Mouse (Mus musculus) kidney, embryonic 15.5 days (tissue): Measurements from ENCODE around the gene Gmpr2. TPM values are rescaled to one million over a fixed set of nuclear protein-coding genes. Genes with fewer than 3 reads are reported as not detected.

Experiments used
- ATAC-seq: fragments of 200-750 bp; cut with Nextera tagmentation; replicated peaks from 2 replicates; pipeline ENCODE4 v1.8.0; 2017; ENCODE audit warnings: moderate TSS enrichment; ENCODE audit not compliant: low FRiP score
- H3K27ac ChIP-seq: fragments of 300-500 bp; sonication (generic); 2 replicates; pipeline ENCODE4 v1.5.1; 2015; ENCODE audit warnings: mild to moderate bottlenecking, inconsistent platforms
- H3K27me3 ChIP-seq: fragments of 300-500 bp; sonication (generic); 2 replicates; pipeline ENCODE4 v1.6.1; 2015; ENCODE audit warnings: inconsistent platforms
- H3K36me3 ChIP-seq: fragments of 300-500 bp; sonication (generic); 2 replicates; pipeline ENCODE4 v1.6.1; 2015; ENCODE audit warnings: inconsistent platforms
- H3K4me1 ChIP-seq: fragments of 300-500 bp; sonication (generic); 2 replicates; pipeline ENCODE4 v1.6.1; 2015; ENCODE audit warnings: inconsistent platforms
- H3K4me2 ChIP-seq: fragments of 300-500 bp; sonication (generic); 2 replicates; pipeline ENCODE4 v1.6.1; 2015; ENCODE audit warnings: moderate library complexity, mild to moderate bottlenecking, inconsistent platforms
- H3K4me3 ChIP-seq: fragments of 300-500 bp; sonication (generic); replicated peaks from 2 replicates; pipeline ENCODE4 v1.5.1; 2015; ENCODE audit warnings: mild to moderate bottlenecking, inconsistent platforms
- H3K9ac ChIP-seq: fragments of 300-500 bp; sonication (generic); 2 replicates; pipeline ENCODE4 v1.6.1; 2015; ENCODE audit warnings: mild to moderate bottlenecking, inconsistent platforms
- H3K9me3 ChIP-seq: fragments of 300-500 bp; sonication (generic); replicated peaks from 2 replicates; pipeline ENCODE4 v1.6.1; 2016; ENCODE audit warnings: inconsistent platforms
- WGBS: fragments of 180-500 bp; shearing (Covaris S2); methylation state at CpG from one replicate; pipeline ENCODE4 v1.1.7; 2015; ENCODE audit warnings: mixed read lengths; 5-methylcytosine and 5-hydroxymethylcytosine counted together
- polyA plus RNA-seq: library from polyadenylated mRNA; unstranded; fragments of >200 nt; fragmentation: Nextera tagmentation; extraction: Ambion mirVana; gene quantifications from 2 replicates; pipeline ENCODE4 v1.2.1, GENCODE M21; 2015

The Gmpr2 gene
- 68.2 and 72.6 TPM in 2 replicates for polyA plus RNA-seq

DNA sequence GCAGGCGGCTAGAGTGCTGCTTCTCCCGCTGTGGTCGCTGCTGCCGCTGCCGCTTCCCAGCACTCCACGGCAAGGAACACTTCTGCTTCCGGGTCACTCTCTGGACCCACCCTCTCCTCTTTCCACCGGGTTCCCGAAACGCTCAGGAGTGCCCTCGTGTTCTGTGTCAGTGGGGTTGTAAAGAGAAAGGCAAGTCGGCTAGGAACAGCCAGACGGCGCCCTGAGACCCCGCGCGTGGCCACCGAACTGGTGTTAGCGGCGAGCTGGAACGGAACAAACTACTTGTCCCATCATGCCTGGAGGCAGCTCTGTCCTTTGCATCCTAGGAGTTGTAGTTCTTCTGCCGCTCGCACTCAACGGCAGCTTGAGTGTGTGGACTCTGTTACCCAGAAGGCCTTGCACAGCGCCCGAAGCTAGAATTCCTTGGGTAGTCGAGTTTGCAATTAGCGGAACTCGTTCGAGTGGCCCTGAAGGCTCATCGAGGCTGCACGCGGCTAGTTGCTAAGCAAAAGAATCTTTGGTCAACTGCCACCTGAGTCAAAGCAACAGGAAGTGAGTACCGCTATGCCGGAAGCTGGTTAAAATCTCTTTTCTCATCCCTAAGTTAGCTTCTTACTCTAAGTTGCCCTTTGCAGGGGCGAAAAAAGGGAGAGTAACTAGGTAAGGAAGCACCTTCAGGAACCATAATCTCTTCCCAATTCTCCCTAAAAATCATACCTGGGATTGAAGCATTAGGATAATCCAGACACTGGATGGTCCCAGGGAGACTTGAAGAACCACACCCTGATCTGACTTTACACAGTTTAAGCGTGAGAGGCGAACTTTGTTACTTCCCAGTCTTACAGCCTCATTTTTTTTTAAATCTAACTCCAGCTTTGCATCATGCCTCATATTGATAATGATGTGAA, at the start of gene Gmpr2, which contains the start of gene Nedd8:
Gene Gmpr2 (plus strand): TSS at position 109 of the 908 bp plus-strand sequence.
Gene Nedd8 (minus strand): TSS at position 292 of the 908 bp plus-strand sequence.
- peak within 1 kb of the TSS; percentile 79 for H3K4me2 ChIP-seq
- H3K4me3 ChIP-seq, result peak within 1 kb of the TSS; percentile 76
- under 1% methylated on average over 38 of the region's 38 CpGs for WGBS
- H3K9me3 ChIP-seq, result no peaks in the 10 kb centered on the region
- peaks cover 21% of the 10 kb centered on the region for H3K4me1 ChIP-seq
- peaks cover 37% of the 10 kb centered on the region for H3K36me3 ChIP-seq
- ATAC-seq, result peak; percentile 96
- no peaks in the 10 kb centered on the region for H3K27me3 ChIP-seq
- peak within 1 kb of the TSS; percentile 90 for H3K27ac ChIP-seq
- H3K9ac ChIP-seq, result peak within 1 kb of the TSS; percentile 88

DNA sequence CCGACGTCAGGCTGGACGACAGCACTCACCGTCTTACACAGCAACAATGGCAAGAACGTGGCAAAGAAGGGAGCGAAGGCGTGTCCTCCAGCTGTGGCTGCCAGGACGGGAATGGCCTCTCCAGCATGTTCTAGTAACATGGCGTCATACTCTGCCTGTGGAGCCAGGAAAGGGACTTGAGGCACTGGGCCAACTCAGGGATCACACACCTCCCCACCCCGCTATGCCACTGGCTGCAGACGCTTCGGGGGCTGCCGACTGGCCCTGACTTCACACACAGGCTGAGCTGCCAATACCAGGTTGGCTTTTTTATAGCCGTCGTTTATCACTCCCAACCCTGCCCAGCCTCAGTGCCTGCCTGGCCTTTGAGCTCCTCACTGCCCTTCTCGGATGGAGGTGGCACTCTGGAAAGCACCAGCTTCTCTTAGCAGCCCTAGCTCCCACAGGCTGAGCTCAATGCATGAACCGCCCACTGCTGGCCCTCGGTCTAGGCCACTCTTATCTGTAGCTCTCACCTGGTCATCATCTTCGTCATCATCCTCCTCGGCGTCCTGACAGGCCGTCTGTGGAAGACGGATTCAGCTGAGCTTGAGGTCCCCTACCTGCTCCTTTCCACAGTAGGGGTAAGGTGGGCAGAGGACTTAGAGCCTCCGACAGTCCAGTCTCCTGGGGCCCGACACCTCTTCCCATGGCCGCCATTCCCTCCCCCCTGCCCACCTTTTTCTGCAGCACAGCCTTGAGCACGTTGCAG, 43.5 kb upstream of the Gmpr2 start:
- no peak overlapping the region for H3K4me3 ChIP-seq
- H3K36me3 ChIP-seq, result peaks cover 100% of the 10 kb centered on the region
- no peak overlapping the region for H3K27ac ChIP-seq
- no peak for ATAC-seq
- no peaks in the 10 kb centered on the region for H3K9me3 ChIP-seq
- H3K4me2 ChIP-seq, result no peak overlapping the region
- no peaks in the 10 kb centered on the region for H3K4me1 ChIP-seq
- no peaks in the 10 kb centered on the region for H3K27me3 ChIP-seq
- WGBS, result 76% methylated on average over 27 of the region's 27 CpGs
- no peak overlapping the region for H3K9ac ChIP-seq

DNA sequence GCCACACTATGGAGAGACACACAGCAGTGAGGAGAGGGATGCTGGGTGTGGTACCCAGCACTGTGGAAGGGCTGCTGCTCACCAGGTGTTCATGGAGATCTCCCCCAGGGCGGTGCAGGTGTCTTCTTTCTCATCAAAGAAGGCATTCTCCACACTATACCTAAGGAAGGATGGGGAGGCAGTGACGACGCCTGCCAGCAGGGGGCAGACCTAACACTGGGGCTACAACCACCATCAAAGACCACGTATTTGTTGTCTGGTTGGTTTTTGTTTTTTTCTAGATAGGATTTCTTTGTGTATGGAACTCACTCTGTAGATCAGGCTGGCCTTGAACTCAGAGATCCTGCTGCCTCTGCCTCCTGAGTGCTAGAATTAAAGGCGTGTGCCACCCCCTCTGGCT, 42.4 kb upstream of the Gmpr2 start:
- 60% methylated on average over 5 of the region's 5 CpGs for WGBS

DNA sequence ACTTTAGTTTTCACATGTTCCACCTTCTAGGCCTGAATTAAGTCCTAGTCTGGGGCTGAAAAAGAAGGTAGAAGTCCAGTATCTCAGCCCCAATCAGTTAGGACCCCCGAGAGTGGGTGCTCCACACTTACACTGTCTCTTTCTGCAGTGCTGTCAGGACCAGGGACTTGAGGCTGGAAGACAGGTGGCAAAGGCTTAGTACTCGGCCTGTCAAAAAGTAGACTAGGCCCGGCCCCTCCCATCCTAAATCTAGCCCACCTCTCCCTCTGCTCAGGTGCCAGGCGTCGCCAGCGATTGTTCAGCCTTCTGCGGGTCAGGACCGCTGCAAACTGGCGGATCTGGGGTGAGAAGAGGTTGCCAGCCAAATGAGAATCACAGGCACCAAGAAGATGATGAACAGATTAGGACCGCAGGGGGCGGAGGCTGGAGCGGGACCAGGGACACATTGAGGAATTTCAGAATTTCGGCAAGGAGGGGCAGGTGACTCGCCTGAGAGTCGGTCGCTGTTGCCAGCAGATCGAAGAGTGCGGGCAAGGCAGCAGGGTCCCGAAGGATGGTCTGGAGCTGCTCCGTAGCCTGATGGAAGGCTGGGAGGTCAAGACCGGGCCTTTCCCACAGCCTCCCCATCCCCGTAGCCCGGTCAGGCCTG, 36.7 kb upstream of the Gmpr2 start:
- H3K4me1 ChIP-seq, result peaks cover 18% of the 10 kb centered on the region
- peak overlapping the region; percentile 54 for H3K27ac ChIP-seq
- peaks cover 83% of the 10 kb centered on the region for H3K36me3 ChIP-seq
- ATAC-seq, result peak; percentile 68
- H3K9me3 ChIP-seq, result no peaks in the 10 kb centered on the region
- H3K4me2 ChIP-seq, result peak overlapping the region; percentile 80
- no peaks in the 10 kb centered on the region for H3K27me3 ChIP-seq
- H3K4me3 ChIP-seq, result peak overlapping the region; percentile 62
- peak overlapping the region; percentile 59 for H3K9ac ChIP-seq
- WGBS, result 5% methylated on average over 23 of the region's 23 CpGs

More for the DNA sequence above, 42.4 kb upstream of the Gmpr2 start:
- Histone ChIP-seq H3K27me3 (no peaks in the 10 kb centered on the region), H3K27ac (no peak overlapping the region), H3K9ac (no peak overlapping the region), H3K4me3 (no peak overlapping the region), H3K4me2 (no peak overlapping the region), H3K36me3 (peaks cover 99% of the 10 kb centered on the region), H3K4me1 (peaks cover 4% of the 10 kb centered on the region), H3K9me3 (no peaks in the 10 kb centered on the region)
- ATAC-seq, result no peak

DNA sequence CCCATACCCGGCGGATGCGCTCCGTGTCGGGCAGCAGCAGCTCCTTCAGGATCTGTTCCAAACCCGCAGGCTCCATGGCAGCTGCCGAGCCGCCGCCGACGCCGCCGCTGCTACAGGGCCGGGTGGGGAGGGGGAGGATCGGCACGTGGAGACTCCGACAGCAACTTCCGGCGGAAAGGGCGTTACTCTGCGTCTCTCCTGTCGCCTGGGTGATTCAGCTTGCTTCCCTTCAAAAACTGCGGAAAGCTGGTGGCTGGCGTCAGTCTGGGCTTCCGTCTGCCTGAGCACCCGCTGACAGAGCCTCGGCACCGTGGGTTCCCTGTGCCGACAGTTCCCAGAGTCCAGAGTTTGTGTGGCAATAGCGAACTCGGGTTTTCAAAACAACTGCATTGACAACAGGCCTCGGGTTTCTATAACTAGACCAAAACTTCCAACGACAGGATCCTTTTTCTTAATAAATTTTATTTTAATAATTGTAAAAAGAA, 36.2 kb upstream of the Gmpr2 start, which contains the start of gene Ipo4:
Gene Ipo4 (minus strand): TSS at position 435 of the 485 bp plus-strand sequence.
- ATAC-seq, result peak; percentile 89
- Histone ChIP-seq H3K27ac (peak within 1 kb of the TSS; percentile 54), H3K36me3 (peaks cover 83% of the 10 kb centered on the region), H3K9me3 (no peaks in the 10 kb centered on the region), H3K27me3 (no peaks in the 10 kb centered on the region), H3K4me1 (peaks cover 18% of the 10 kb centered on the region), H3K4me3 (peak within 1 kb of the TSS; percentile 62), H3K4me2 (peak within 1 kb of the TSS; percentile 80), H3K9ac (peak within 1 kb of the TSS; percentile 59)
- 2% methylated on average over 33 of the region's 33 CpGs for WGBS

DNA sequence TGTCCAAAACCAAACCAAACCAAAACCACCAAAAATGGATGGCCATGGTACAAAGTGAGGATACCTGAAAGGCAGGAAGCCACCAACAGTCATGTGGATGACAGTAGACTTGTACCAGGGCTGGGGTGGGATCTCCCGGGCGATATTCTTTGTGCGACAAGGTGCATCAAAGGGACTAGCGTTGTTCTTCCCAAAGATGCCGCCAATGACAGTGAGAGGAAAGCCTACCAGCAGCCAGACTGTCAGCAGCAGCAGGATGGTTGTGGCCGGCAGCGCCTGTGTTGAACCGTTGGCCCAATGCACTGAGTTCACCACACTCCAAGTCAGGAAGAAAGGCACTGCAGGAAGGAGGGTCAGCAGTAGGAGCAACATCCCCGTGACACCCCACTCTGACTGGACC, 33.9 kb upstream of the Gmpr2 start, which contains the start of gene Gm49378:
Gene Gm49378 (minus strand): TSS at position 101 of the 400 bp plus-strand sequence.
- 93% methylated on average over 9 of the region's 9 CpGs for WGBS
- H3K27me3 ChIP-seq, result no peaks in the 10 kb centered on the region

GRCm38 (mm10) chr14:55640816-55641215, 30.9 kb upstream of the Gmpr2 start:
- Histone ChIP-seq H3K36me3 (peaks cover 60% of the 10 kb centered on the region), H3K9ac (no peak overlapping the region), H3K4me3 (no peak overlapping the region), H3K9me3 (no peaks in the 10 kb centered on the region), H3K27me3 (no peaks in the 10 kb centered on the region), H3K27ac (no peak overlapping the region), H3K4me2 (no peak overlapping the region), H3K4me1 (peaks cover 29% of the 10 kb centered on the region)
- WGBS, result 95% methylated on average over 14 of the region's 14 CpGs
- no peak for ATAC-seq

More for the DNA sequence above, 33.9 kb upstream of the Gmpr2 start, which contains the start of gene Gm49378:
- peaks cover 28% of the 10 kb centered on the region for H3K4me1 ChIP-seq
- H3K27ac ChIP-seq, result no peak within 1 kb of the TSS
- no peaks in the 10 kb centered on the region for H3K9me3 ChIP-seq
- no peak within 1 kb of the TSS for H3K4me3 ChIP-seq
- no peak within 1 kb of the TSS for H3K9ac ChIP-seq
- peaks cover 74% of the 10 kb centered on the region for H3K36me3 ChIP-seq
- H3K4me2 ChIP-seq, result no peak within 1 kb of the TSS
- no peak for ATAC-seq

- Histone ChIP-seq H3K27me3 (no peaks in the 10 kb centered on the region), H3K9me3 (no peaks in the 10 kb centered on the region), H3K36me3 (peaks cover 58% of the 10 kb centered on the region), H3K27ac (no peak overlapping the region), H3K4me1 (peaks cover 25% of the 10 kb centered on the region), H3K4me2 (no peak overlapping the region), H3K9ac (no peak overlapping the region), H3K4me3 (no peak overlapping the region)
- no peak for ATAC-seq
- 94% methylated on average over 13 of the region's 13 CpGs for WGBS
Observed at GRCm38 (mm10) chr14:55641291-55641690, 30.4 kb upstream of the Gmpr2 start.

- Histone ChIP-seq H3K9ac (peak overlapping the region; percentile 96), H3K36me3 (peaks cover 53% of the 10 kb centered on the region), H3K27me3 (no peaks in the 10 kb centered on the region), H3K27ac (peak overlapping the region; percentile 93), H3K4me1 (peaks cover 24% of the 10 kb centered on the region), H3K4me2 (peak overlapping the region; percentile 63), H3K4me3 (peak overlapping the region; percentile 71), H3K9me3 (no peaks in the 10 kb centered on the region)
- ATAC-seq, result peak; percentile 45
- 19% methylated on average over 8 of the region's 8 CpGs for WGBS
Observed at GRCm38 (mm10) chr14:55642679-55643059, 29.1 kb upstream of the Gmpr2 start.

GRCm38 (mm10) chr14:55643060-55643907, 28.5 kb upstream of the Gmpr2 start, which contains the start of gene Tm9sf1:
Gene Tm9sf1 (minus strand): TSS chr14:55643806.
- Histone ChIP-seq H3K27ac (peak within 1 kb of the TSS; percentile 93), H3K27me3 (no peaks in the 10 kb centered on the region), H3K4me3 (peak within 1 kb of the TSS; percentile 71), H3K9me3 (no peaks in the 10 kb centered on the region), H3K4me1 (peaks cover 24% of the 10 kb centered on the region), H3K4me2 (peak within 1 kb of the TSS; percentile 63), H3K36me3 (peaks cover 47% of the 10 kb centered on the region), H3K9ac (peak within 1 kb of the TSS; percentile 96)
- under 1% methylated on average over 89 of the region's 89 CpGs for WGBS
- peak; percentile 90 for ATAC-seq
